Mouse (Mus musculus) embryonic stem cell, embryonic (primary cell): ENCODE data around the gene Adora3.

ENCODE experiments used
- CTCF ChIA-PET, 4 experiments: fragments of 300-600 bp in 2 of 4; fragments of 350-600 bp in 2 of 4; sonication (Branson Sonifier 250); formaldehyde crosslinking; loops; one replicate each; lab custom pipeline; 2022; ENCODE audit warnings: inconsistent platforms in 2 of 4; lab: Charles Lee
- POLR2A ChIA-PET, 4 experiments: fragments of 300-600 bp in 2 of 4; fragments of 350-600 bp in 2 of 4; sonication (Branson Sonifier 250); formaldehyde crosslinking; loops; one replicate each; lab custom pipeline; 2022; ENCODE audit warnings: antibody characterized with exemption in 4 of 4, inconsistent platforms in 1 of 4; lab: Charles Lee

The Adora3 gene

GRCm38 (mm10) chr3:105936111-105936510 lies 65.5 kb downstream of the Adora3 start:
- POLR2A ChIA-PET: interaction anchor here in 3 of 4 experiments (0.6 to 2.1 kb wide), 12 partner anchors 8 to 1656 kb away, joined by 3 to 9 read pairs (median 4); partner anchors contain the start of genes Ovgp1 (in 1 of the 3) and Wdr77 (in 1 of the 3)
- CTCF ChIA-PET: interaction anchor here in 1 of 4 experiments (0.6 kb wide), 1 partner anchor 843 kb away, joined by 3 read pairs; no protein-coding TSS in a partner anchor

DNA sequence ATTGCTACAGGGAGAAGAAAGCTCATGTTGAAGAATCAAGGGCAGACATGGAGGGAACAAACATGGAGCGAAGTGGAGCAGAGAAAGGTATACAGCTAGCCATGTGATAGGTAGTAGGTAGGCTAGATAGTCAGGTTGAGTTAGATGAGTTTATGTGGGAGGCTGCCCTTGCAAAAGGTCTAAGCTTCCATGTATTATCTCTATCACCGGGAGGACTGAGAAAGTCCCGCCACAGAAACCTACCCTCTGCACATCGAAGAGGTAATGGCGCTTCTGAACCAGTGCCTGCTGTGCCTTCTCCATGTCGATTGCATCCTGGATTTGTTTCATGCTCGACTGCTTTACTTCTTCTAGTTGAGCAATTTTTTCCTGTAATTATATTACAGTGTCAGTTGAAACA lies 80.7 kb downstream of the Adora3 start:
- ChIA-PET CTCF (no interaction called here), POLR2A (interaction anchor here in 3 of 4 experiments (0.8 to 6.9 kb wide), 21 partner anchors 7 to 23 kb away, joined by 3 to 89 read pairs (median 5); partner anchors contain the start of genes Atp5f1 (in 3 of the 3) and Wdr77 (in 3 of the 3))

DNA sequence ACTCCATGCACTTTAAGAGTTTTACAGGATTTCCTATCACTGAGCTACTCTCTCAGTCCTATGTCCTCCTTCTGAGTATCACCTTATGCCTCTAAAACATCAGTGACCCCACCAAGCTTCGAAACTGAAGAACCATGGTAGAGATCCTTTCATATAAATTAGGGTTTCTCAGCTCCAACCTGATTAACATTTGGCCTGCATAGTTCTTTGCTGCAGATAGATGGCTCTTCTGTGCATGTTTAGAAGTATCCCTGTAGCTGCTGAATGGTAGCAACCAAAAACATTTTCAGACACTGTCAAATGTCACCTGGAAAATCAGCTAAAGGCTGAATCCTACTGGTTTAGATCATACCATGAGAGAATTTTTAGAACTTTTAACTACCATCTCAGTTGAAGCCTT lies 86.6 kb downstream of the Adora3 start:
- ChIA-PET POLR2A (interaction anchor here in 3 of 4 experiments (0.7 to 5.4 kb wide), 17 partner anchors 8 to 1376 kb away, joined by 3 to 94 read pairs (median 13); partner anchors contain the start of genes Cept1 (in 1 of the 3), Ddx20 (in 1 of the 3), Dram2 (in 1 of the 3) and Ovgp1 (in 1 of the 3)), CTCF (no interaction called here)

- ChIA-PET CTCF (no interaction called here), POLR2A (interaction anchor here (0.8 to 5.4 kb wide), 47 partner anchors 8 to 1375 kb away, joined by 3 to 94 read pairs (median 6); partner anchors contain the start of genes Cept1 (in 3 of the 4), Dram2 (in 3 of the 4), Ddx20 (in 2 of the 4) and Ovgp1 (in 2 of the 4))
These were observed 87.5 kb downstream of the Adora3 start for GRCm38 (mm10) chr3:105958204-105958603.
